Comparison of ENCODE assay signal across 8 mouse cellular contexts in genomic region chrX:52864126-52864525, GRCm38 (mm10). TPM values are rescaled to one million over a fixed set of nuclear protein-coding genes. Genes with fewer than 3 reads are reported as not detected.
DNase-seq lines count a peak whose midpoint lies in the region; ATAC-seq lines count a peak whose summit lies in the region.

No protein-coding gene starts in this region.

- H3K9ac ChIP-seq in midbrain, embryonic 14.5 days (replicated peaks; ENCODE audit: low read length) = no peak overlapping the region
- H3K9ac ChIP-seq in midbrain, embryonic 13.5 days (replicated peaks) = no peak overlapping the region

- no peak for ATAC-seq in midbrain, embryonic 14.5 days (ENCODE audit: low FRiP score, low TSS enrichment)
- no peak for ATAC-seq in midbrain, embryonic 13.5 days
- ATAC-seq in megakaryocyte-erythroid progenitor cell, adult 5-6 weeks (replicated peaks; ENCODE audit: low FRiP score, low TSS enrichment, poor library complexity, severe bottlenecking) = 0 out of 2 replicates have a peak, but pooled peaks have one; percentile 50

- H3K4me3 ChIP-seq in midbrain, embryonic 14.5 days (replicated peaks; ENCODE audit: low read depth, low read length) = no peak overlapping the region
- H3K4me3 ChIP-seq in midbrain, embryonic 13.5 days (replicated peaks) = no peak overlapping the region

- H3K4me2 ChIP-seq in midbrain, embryonic 14.5 days (ENCODE audit: low read length) = no peak overlapping the region
- no peak overlapping the region for H3K4me2 ChIP-seq in midbrain, embryonic 13.5 days (replicated peaks)

- no peak overlapping the region for H3K27ac ChIP-seq in midbrain, embryonic 14.5 days (replicated peaks; ENCODE audit: low read depth, low read length)
- no peak overlapping the region for H3K27ac ChIP-seq in midbrain, embryonic 13.5 days

- DNase-seq in gastrocnemius, adult 18-20 months (ENCODE audit: low spot score) = peak; percentile 6
- no peak for DNase-seq in gastrocnemius, postnatal 25 days
- DNase-seq in midbrain, embryonic 14.5 days = peak; percentile 73
- DNase-seq in c-Kit-positive CD71-positive TER-119-positive erythroid progenitor cells, embryonic 14.5 days (ENCODE audit: low spot score) = peak; percentile 3
- DNase-seq in thymus, postnatal 4 days = no peak
- no peak for DNase-seq in urinary bladder, adult 2 months (ENCODE audit: low spot score)

- 55% methylated on average over 2 of the region's 2 CpGs for WGBS in midbrain, embryonic 14.5 days
- 56% methylated on average over 2 of the region's 2 CpGs for WGBS in midbrain, embryonic 13.5 days

- no peaks in the 10 kb centered on the region for H3K9me3 ChIP-seq in midbrain, embryonic 14.5 days (ENCODE audit: control insufficient read depth, low read length)
- no peaks in the 10 kb centered on the region for H3K9me3 ChIP-seq in midbrain, embryonic 13.5 days

- no peaks in the 10 kb centered on the region for H3K4me1 ChIP-seq in midbrain, embryonic 14.5 days (ENCODE audit: control insufficient read depth, insufficient read depth, low read length)
- H3K4me1 ChIP-seq in midbrain, embryonic 13.5 days (replicated peaks) = no peaks in the 10 kb centered on the region

- H3K36me3 ChIP-seq in midbrain, embryonic 14.5 days (ENCODE audit: control insufficient read depth, insufficient read depth, low read length) = no peaks in the 10 kb centered on the region
- no peaks in the 10 kb centered on the region for H3K36me3 ChIP-seq in midbrain, embryonic 13.5 days

- H3K27me3 ChIP-seq in midbrain, embryonic 14.5 days (ENCODE audit: control insufficient read depth, insufficient read depth, low read length) = no peaks in the 10 kb centered on the region
- no peaks in the 10 kb centered on the region for H3K27me3 ChIP-seq in midbrain, embryonic 13.5 days

RNA-seq across cellular contexts. Expression of gene Phf6, which starts 47.9 kb away (rescaled TPM):
- 1 to 10 TPM; 3.5 to 7.1 TPM for total RNA-seq in gastrocnemius, adult 18-20 months (2021)
- total RNA-seq in gastrocnemius, postnatal 25 days (2021) = 1 to 10 TPM; 2.7 to 3.6 TPM
- polyA plus RNA-seq in midbrain, embryonic 14.5 days (2014; fragmentation: Nextera tagmentation; extraction: Ambion mirVana) = 86.5 and 105 TPM in 2 replicates
- 91.0 and 94.3 TPM in 2 replicates for polyA plus RNA-seq in midbrain, embryonic 13.5 days (2015; fragmentation: Nextera tagmentation; extraction: Ambion mirVana)
- 32.8 and 47.3 TPM in 2 replicates for total RNA-seq in megakaryocyte-erythroid progenitor cell, adult 5-6 weeks (2014; fragmentation: Nextera tagmentation)
- total RNA-seq in megakaryocyte-erythroid progenitor cell, adult 5-6 weeks (2017) = 54.3 and 58.1 TPM in 2 replicates
- polyA plus RNA-seq in urinary bladder, adult 2 months (2012; rRNA removed) = 10.1 and 10.3 TPM in 2 replicates

Comparison
In these comparisons a context has a peak if more than half of its experiments do, and no peak if none do; other contexts are left out.
1. DNase-seq: peak in gastrocnemius, adult 18-20 months (single experiment), midbrain, embryonic 14.5 days (single experiment) and c-Kit-positive CD71-positive TER-119-positive erythroid progenitor cells, embryonic 14.5 days (single experiment); none in gastrocnemius, postnatal 25 days (single experiment), thymus, postnatal 4 days (single experiment) and urinary bladder, adult 2 months (single experiment).
2. RNA of gene Phf6, which starts 47.9 kb away (total RNA-seq): 32.8 to 58.1 TPM in megakaryocyte-erythroid progenitor cell, adult 5-6 weeks; 3.5 to 7.1 TPM in gastrocnemius, adult 18-20 months and 2.7 to 3.6 TPM in gastrocnemius, postnatal 25 days; every median in the first group is over 4 times any median in the second.